Mouse (Mus musculus) liver, adult (tissue): Measurements from ENCODE around the gene Eif1b.

Experiments
- GATA4 ChIP-seq: IDR thresholded peaks from 2 replicates; pipeline ENCODE4 v1.6.1; 2014; ENCODE audit warnings: mild to moderate bottlenecking, low read length; ENCODE audit not compliant: insufficient replicate concordance

Gene Eif1b

DNA sequence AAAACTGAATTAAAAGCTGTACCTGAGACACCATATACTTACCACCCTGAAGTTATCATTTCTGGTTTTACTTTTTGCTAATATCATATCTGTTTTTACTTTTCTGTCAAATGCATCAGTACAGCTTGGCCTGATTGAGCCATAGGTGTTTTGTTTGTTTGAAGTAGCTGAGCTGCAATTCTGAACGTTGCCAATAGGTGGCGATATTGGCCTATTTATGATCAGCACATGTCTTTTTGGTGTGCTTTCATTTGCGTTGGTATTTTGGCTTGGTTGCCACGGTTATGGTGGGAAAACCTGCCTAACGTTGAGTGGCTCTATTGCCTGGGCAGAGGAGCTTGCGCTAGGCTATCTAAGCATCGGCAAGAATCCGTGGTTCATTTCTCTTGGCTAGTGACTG, 10.0 kb downstream of the Eif1b start:
- no peak for TF ChIP-seq GATA4

DNA sequence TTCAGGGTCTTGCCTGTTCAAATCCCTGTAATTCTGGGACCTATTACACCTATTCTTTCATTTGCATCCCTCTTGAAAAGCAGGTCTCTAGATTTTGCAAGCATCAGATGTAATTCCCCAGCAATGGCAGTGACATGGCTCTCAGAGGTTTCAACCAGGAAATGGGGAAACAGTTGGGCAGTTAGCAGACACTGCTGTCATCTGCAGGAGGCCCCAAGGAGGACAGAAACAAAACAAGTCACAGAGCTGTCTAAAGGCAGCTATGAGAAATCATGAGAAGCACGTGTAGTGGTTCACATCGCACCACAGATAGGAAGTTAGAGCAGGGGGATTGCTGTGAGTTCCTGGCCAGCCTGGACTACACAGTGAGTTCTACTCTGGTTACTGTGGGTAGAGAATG, 12.4 kb downstream of the Eif1b start:
- TF ChIP-seq GATA4: no peak

DNA sequence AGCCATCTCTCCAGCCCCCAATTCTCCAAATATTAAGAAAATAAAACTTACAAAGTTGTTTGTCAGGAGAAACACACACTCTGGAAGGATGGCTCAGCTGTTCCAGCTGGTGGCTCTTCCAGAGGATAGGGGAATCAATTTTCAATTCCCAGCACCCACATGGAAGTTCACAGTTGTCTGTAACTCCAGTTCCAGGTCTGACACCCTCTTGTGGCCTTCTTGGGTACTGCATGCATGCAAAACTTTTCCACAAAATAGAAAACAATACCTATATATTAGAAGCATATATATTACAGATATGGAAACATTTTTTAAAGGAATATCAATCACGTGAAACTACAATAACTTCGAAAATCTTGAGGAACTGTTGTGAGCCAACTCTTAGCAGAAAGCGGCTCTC, 19.7 kb downstream of the Eif1b start:
- TF ChIP-seq GATA4: no peak

DNA sequence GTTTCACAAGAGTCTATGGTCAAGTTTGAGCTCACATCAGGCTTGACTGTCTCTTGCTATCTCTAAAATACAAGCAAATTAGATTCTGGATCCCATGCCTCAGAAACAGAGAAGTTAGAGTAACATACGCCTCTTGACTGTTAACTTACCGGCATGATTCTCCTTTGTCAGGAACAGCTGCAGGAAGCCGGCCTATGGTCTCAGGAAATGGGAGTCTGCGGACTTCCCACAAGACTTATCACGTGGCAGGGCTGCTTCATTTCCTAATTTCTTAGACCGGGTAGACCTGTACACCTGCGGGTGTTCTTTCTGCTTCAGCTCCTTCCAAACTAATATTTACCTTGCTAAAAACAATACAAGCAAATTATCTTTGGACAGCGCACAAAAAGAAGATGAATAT, 24.7 kb downstream of the Eif1b start:
- no peak for TF ChIP-seq GATA4

DNA sequence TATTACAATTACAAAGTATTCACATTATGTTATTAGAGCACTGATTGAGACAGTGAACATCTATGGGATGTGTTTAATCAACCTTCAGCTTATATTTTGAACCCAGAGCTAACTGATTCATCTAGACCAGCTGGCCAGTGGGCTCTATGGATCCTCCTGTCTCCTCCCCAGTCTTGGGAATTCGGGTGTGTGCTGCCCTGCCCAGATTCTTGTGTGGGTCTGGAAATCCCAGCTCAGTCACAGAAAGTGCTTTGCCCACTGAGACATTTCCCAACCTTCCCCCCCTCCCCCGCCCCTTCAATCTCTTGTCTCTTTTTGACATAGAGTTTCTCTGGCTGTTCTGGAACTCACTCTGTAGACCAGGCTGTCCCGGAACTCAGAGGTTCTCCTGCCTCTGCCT, 26.9 kb downstream of the Eif1b start:
- TF ChIP-seq GATA4: no peak

DNA sequence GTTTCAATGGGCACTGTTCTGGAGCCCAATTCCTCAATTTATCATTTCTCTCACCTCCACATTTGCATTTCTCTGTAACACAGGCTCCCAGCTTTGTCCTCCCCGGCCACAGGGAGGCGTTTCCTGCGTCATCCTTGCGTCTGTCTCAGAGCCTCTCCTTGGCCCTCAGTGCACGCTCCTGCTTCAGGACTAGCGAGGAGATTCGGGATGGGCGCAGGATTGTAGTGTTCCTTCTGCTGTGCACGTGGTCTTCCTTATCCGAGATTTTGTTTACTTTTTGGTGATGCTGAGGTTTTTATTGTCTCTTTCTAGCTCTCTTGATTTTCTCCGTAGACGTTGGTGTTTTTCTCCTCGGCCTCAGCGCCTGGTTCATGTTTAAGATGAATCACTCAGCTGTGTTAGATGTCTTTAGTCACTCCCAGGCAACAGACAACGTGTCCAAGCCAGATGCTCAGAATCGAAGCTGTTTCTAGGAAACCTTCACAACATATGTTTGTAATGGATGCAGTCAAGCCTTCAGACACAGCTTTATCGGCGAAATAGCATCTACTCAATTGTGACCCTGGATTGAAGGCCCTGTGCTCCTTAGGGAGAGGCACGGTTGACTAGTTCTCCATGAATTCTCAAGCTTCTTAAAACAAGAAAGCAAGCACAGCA, 27.6 kb downstream of the Eif1b start:
- TF ChIP-seq GATA4: no peak

DNA sequence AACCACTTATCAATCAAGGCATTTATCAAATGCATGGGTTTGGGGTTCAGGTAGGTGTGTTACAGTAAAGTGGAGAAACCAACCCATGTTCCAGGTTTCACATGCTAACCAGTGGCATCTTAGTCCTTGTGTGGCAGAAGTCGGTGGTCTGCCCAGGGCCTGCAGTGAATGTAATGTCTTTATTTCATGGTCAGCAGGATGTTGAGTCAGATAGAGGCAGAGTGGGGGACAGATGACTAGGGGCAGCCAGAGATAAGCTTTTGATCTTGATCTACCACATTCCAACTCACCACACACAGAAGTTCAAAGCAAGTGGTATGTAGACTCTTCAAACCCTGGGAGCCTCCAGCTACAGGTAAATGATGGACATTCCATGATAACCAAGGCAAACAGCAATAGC, 29.1 kb downstream of the Eif1b start:
- TF ChIP-seq GATA4: no peak

DNA sequence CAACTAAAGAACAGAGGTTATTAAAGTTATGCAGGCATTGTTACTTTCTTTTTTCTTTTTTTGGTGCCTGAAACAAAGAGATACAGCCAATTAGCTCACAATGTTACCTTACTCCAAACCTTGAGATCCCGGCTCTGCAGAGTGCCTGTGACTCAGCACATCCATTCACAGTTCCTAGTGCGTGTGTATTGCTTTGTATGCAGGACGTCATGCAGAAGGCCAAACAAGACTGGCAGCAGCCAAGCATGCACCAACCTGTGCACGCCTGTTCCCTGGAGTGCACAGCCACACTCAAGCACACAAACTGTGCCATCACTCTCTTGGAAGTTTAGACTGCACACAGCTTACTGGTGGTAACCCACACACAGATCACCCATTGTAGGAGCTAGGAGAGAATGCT, 35.2 kb downstream of the Eif1b start:
- no peak for TF ChIP-seq GATA4

DNA sequence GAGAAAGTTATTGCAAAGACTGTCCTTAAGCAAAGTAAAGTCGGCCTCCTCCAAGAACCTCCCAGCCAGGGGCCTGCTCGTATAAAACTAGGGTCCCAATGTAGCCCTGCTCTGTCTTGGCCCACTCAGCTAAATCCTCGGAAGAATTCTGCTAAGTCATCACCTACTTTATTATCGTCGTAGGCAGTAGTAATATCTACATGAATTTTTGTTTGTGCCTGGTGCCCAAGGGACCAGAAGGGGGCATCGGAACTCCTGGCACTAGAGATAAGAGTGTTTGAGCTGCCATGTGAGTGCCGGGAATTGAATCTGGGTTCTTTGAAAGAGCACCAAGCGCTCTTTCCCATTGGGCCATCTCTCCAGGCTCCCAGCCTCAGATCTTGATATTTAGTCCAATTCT, 35.9 kb downstream of the Eif1b start:
- TF ChIP-seq GATA4: no peak

DNA sequence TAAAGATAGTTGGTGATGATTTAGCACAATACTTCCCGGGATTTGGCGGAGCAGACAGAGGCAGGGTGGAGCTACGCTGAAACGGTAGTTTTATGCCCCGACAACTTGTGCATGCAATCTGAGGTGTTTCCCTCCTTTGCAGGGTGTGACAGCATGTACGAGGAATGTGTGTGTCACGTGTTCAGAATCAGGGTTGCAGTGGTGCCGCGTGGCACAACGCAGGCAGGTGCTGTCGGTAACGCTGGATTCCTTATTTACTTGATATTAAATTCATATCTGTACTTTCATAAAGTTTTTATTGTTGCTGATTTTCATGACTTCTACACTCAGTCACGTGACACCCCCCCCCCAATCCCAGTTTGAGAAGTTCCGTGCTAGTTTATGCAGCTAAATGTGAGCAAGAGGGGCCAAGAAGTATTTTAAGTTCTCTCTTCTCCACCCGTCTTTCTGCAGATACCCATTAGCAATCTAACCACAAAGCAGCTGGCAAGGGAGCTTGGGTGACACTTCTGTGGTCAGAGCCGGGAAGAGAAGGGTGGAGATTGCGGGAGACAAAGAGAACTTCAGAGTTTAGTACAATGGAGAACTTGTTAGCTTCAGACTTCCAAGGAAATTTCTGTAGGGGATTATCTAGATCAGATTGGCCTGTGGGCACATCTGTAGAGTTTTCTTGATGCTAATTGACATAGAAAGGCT, 36.9 kb downstream of the Eif1b start:
- no peak for TF ChIP-seq GATA4

DNA sequence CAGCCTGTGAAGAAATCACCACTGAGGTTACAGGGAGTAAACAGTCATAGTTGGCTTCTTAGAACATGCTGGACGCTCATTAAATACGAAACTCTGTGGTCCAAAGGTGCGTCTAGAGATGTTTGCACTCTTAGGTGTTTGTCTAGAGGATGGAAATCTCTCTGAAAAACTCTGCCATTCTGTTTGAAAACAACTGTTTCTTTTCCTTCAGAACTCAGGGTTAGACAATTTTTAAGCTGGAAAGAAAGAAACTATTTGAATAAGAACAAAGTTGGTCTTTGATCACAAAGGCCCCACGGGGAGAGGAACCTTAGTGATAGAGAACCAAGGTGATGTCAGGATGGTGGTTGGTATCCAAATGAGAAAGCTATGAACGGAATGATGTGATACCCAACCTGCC, 38.4 kb downstream of the Eif1b start:
- no peak for TF ChIP-seq GATA4

DNA sequence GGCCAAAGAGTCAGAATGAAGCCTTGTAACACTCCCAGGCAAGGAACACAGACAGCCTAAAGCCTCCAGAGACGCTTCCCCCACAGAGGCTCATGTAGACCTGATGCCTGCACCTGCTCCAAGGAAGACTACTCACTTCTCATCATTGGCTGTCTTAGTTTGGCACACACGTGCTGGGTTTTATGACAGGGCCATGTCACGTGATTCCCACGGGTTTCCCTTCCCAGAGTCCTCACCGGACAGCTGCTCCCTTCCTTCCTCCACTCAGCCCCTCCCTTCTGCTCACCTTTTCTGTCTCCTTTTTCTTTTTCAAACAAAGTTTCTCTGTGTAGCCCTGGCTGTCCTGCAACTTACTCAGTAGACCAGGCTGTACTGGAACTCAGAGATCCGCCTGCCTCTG, 40.0 kb downstream of the Eif1b start:
- no peak for TF ChIP-seq GATA4

DNA sequence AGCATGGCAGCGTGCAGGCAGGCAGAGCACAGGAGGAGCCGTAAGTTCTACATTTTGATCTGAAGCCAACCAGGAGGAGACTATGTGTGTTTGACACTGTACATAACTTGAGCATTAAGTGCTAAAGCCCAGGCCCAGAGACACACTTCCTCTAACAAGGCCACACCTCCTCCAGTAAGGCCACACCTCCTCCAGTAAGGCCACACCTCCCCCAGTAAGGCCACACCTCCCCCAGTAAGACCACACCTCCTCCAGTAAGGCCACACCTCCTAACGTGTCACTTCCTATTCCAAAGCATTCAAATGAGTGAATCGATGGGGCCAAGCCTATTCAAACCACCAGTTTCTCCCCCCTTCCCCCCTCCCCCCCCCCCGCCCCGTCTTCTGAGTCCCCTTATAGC, 40.7 kb downstream of the Eif1b start:
- no peak for TF ChIP-seq GATA4

DNA sequence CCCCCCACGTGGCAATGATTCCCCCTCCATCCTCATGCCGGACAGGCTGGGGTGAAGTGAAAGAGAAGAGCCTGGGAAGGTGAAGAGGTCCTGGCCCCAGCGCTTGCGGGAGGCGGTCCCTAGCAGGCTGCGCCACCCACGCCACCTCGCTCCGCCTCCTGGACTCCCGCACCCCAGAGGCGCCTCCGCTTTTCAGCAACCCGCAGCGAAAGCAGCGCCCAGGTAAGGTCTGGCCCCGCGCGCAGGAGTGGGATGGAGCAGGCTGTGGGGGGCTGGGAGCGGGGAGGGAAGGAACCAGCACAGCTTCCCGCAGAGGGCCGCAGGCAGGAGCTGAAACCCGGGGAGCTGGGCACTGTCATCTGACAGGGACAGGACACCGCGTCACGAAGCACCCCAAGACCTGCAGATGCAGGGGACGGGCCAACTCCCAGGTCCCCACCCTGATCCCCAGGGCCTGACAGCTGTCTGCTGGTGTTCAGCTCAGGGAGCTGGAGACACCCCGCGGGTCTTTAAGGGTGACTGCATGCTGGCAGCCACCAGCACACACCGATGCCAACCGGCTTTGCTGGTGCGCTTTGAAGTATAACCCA, 47.7 kb downstream of the Eif1b start, which contains the start of gene Entpd3:
Gene Entpd3, plus strand, starts transcription at position 157 of the 590 bp plus-strand sequence.
- TF ChIP-seq GATA4: no peak

DNA sequence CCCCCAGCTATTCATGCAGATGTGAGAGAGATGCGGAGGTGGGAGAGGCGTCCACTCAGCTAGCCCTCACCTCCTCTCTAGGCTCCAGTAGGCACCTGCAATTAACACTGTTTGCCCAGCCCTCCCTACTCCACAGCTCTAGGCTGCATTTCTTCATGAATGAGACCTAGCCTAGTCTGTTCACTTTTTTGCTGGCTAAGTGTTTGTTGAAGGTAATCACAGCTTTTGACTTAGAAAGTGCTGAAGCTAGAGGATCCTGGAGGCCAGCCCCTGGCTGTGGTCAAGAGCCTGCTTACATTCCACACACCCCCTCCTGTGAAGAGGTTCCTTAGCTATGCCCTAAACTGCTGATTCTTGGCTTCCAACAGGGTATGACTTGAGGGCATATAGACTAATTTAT, 49.4 kb downstream of the Eif1b start:
- no peak for TF ChIP-seq GATA4

DNA sequence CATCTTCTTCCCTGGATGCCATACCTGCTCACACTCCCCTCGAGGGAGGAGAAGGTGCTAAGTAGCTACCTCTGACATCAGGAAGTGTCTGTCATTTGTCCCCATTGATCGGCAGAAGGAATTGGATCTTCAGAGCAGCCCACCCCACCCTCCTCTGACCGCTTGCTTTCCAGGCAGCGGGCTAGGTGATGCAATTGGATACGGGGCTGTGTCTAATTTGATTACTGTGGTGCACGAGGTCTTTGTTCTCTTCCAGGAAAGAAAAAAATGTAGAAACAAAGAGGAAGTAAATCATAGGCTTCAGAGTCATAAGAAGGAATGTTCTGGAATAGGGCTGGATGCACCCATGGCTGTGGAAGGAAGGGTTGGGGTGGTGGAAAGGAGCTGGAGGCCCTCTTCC, 50.2 kb downstream of the Eif1b start:
- TF ChIP-seq GATA4: no peak
